Mouse (Mus musculus) testis, adult 2 months (tissue): Measurements from ENCODE around the gene Unk. TPM values are rescaled to one million over a fixed set of nuclear protein-coding genes. Genes with fewer than 3 reads are reported as not detected.
A peak's percentile ranks its signal among the peaks of the same experiment; 100 is the strongest.

Experiments used
- H3K27ac ChIP-seq: fragments of 200-500 bp; 2 replicates; pipeline ENCODE4 v1.5.1; 2012; ENCODE audit warnings: low read depth, low read length; ENCODE audit not compliant: control insufficient read depth, insufficient read depth
- H3K27me3 ChIP-seq: fragments of 200-500 bp; 2 replicates; pipeline ENCODE4 v1.6.1; 2012; ENCODE audit warnings: mild to moderate bottlenecking, low read length, moderate library complexity; ENCODE audit not compliant: control insufficient read depth, insufficient read depth
- H3K36me3 ChIP-seq: fragments of 200-500 bp; 2 replicates; pipeline ENCODE4 v1.6.1; 2012; ENCODE audit warnings: mild to moderate bottlenecking, low read length; ENCODE audit not compliant: control insufficient read depth, insufficient read depth
- H3K4me1 ChIP-seq: fragments of 200-500 bp; 2 replicates; pipeline ENCODE4 v1.6.1; 2012; ENCODE audit warnings: low read length; ENCODE audit not compliant: control insufficient read depth, insufficient read depth
- H3K4me3 ChIP-seq: fragments of 200-500 bp; 2 replicates; pipeline ENCODE4 v1.5.1; 2012; ENCODE audit warnings: low read depth, mild to moderate bottlenecking, low read length, moderate library complexity, mixed read lengths; ENCODE audit not compliant: control insufficient read depth
- CTCF ChIP-seq: fragments of 200-500 bp; IDR thresholded peaks from 2 replicates; pipeline ENCODE4 v1.5.1; 2012; ENCODE audit warnings: low read depth, mild to moderate bottlenecking, inconsistent platforms, low read length, moderate library complexity; ENCODE audit not compliant: control insufficient read depth, insufficient read depth, insufficient replicate concordance
- POLR2A ChIP-seq: fragments of 200-500 bp; IDR thresholded peaks from 2 replicates; pipeline ENCODE4 v1.6.1; 2012; ENCODE audit warnings: low read depth, mild to moderate bottlenecking, inconsistent platforms, low read length, moderate library complexity; ENCODE audit not compliant: control insufficient read depth
- polyA plus RNA-seq: library from polyadenylated mRNA; depleted of rRNA; stranded (reverse); fragments of >200 nt; gene quantifications from 2 replicates; pipeline ENCODE4 v1.2.3, GENCODE M21; 2012

Unk gene
- polyA plus RNA-seq, 1 experiment: 21.5 TPM

GRCm38 (mm10) chr11:116004840-116005700 is 25.1 kb upstream of the Unk start:
- peaks cover 10% of the 10 kb centered on the region for H3K4me1 ChIP-seq
- no peak overlapping the region for H3K27ac ChIP-seq
- H3K36me3 ChIP-seq: no peaks in the 10 kb centered on the region
- peak overlapping the region; percentile 42 for H3K4me3 ChIP-seq
- no peaks in the 10 kb centered on the region for H3K27me3 ChIP-seq
- TF ChIP-seq POLR2A: no peak; the same call in 1 of the 2 replicates
- peak; percentile 25; the same call in 1 of the 2 replicates for TF ChIP-seq CTCF

DNA sequence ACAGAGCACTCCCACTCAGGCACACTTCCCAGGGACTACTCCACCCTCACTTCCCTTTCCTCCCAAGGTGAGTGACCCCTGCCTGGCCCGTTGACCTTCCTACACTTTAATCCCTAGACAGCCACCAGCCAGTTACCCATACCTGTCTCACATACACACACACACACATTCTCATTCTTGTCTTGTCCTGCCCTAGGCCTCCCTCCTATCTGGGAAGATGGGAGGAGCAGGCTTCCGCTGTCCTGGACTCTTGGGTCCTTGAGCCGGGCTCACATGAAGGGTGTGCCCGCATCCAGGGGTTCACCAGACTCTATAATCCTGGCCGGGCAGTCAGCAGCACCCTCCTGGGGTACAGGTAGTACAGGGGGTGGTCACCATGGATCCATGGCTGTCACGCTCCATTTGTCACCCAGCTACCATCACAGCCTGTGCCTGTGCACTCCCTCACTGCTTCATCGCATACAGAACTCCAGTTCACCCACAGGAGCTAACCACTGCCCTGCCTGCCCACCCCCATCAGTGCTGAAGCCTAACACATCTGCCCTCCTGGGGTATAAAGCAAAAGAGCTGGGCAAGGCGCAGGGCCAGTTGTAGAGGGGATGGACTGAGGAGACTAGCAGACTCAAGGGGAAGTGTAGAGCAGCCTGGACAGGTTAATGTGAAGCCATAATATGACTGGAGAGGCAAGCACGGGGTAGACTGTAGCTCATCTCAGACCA is 24.3 kb upstream of the Unk start:
- peaks cover 10% of the 10 kb centered on the region for H3K4me1 ChIP-seq
- TF ChIP-seq CTCF: no peak
- no peak for TF ChIP-seq POLR2A
- H3K27me3 ChIP-seq: no peaks in the 10 kb centered on the region
- no peaks in the 10 kb centered on the region for H3K36me3 ChIP-seq
- no peak overlapping the region for H3K4me3 ChIP-seq
- H3K27ac ChIP-seq: no peak overlapping the region

GRCm38 (mm10) chr11:116007095-116007850 is 22.8 kb upstream of the Unk start:
- TF ChIP-seq CTCF (no peak), POLR2A (no peak)
- Histone ChIP-seq H3K27me3 (no peaks in the 10 kb centered on the region), H3K27ac (no peak overlapping the region), H3K4me1 (peaks cover 13% of the 10 kb centered on the region), H3K36me3 (no peaks in the 10 kb centered on the region), H3K4me3 (no peak overlapping the region)

- Histone ChIP-seq H3K4me1 (peaks cover 21% of the 10 kb centered on the region), H3K4me3 (no peak overlapping the region), H3K36me3 (no peaks in the 10 kb centered on the region), H3K27ac (no peak overlapping the region), H3K27me3 (no peaks in the 10 kb centered on the region)
- TF ChIP-seq POLR2A (no peak), CTCF (no peak)
These were observed 21.7 kb upstream of the Unk start for GRCm38 (mm10) chr11:116008411-116008810.

- TF ChIP-seq POLR2A (no peak), CTCF (no peak)
- H3K4me3 ChIP-seq: no peak overlapping the region
- no peaks in the 10 kb centered on the region for H3K36me3 ChIP-seq
- H3K27me3 ChIP-seq: no peaks in the 10 kb centered on the region
- H3K4me1 ChIP-seq: peaks cover 21% of the 10 kb centered on the region
- H3K27ac ChIP-seq: no peak overlapping the region
These were observed 21.2 kb upstream of the Unk start for GRCm38 (mm10) chr11:116008832-116009375.

GRCm38 (mm10) chr11:116009661-116010060 is 20.5 kb upstream of the Unk start:
- H3K4me1 ChIP-seq: peaks cover 21% of the 10 kb centered on the region
- no peak overlapping the region for H3K27ac ChIP-seq
- H3K36me3 ChIP-seq: no peaks in the 10 kb centered on the region
- TF ChIP-seq CTCF: no peak
- no peak for TF ChIP-seq POLR2A
- no peak overlapping the region for H3K4me3 ChIP-seq
- no peaks in the 10 kb centered on the region for H3K27me3 ChIP-seq
